Mouse (Mus musculus) myocyte (in vitro differentiated cells): ENCODE data around the gene Trat1.

Experiments used
- E2F4 ChIP-seq: IDR thresholded peaks from one replicate; pipeline ENCODE4 v1.6.1; 2011; ENCODE audit warnings: mild to moderate bottlenecking, control low read depth, moderate library complexity; ENCODE audit not compliant: insufficient read depth
- POLR2A ChIP-seq: IDR thresholded peaks from one replicate; pipeline ENCODE4 v1.6.1; 2011; ENCODE audit warnings: low read depth, mild to moderate bottlenecking, control low read depth, moderate library complexity; ENCODE audit not compliant: insufficient read length
- TCF3 ChIP-seq: IDR thresholded peaks from one replicate; pipeline ENCODE4 v1.6.1; 2011; ENCODE audit warnings: low read depth, control low read depth; ENCODE audit not compliant: insufficient read length

GRCm38 (mm10) chr16:48720259-48720658 lies 51.6 kb downstream of the Trat1 start:
- TF ChIP-seq POLR2A (no peak), E2F4 (no peak), TCF3 (no peak)
